Mouse (Mus musculus) hindbrain, embryonic 13.5 days (tissue): ENCODE measurements around the gene Xrn1. TPM values are rescaled to one million over a fixed set of nuclear protein-coding genes. Genes with fewer than 3 reads are reported as not detected.

Experiments
- ATAC-seq: fragments of 200-750 bp; cut with Nextera tagmentation; 2 replicates; pipeline ENCODE4 v1.8.0; 2017; ENCODE audit warnings: moderate TSS enrichment; ENCODE audit not compliant: low FRiP score
- H3K27ac ChIP-seq: fragments of 300-500 bp; sonication (generic); 2 replicates; pipeline ENCODE4 v1.5.1; 2015; ENCODE audit warnings: inconsistent platforms, mild to moderate bottlenecking, moderate library complexity
- H3K27me3 ChIP-seq: fragments of 300-500 bp; sonication (generic); 2 replicates; pipeline ENCODE4 v1.6.1; 2015; ENCODE audit warnings: mild to moderate bottlenecking, inconsistent platforms
- H3K36me3 ChIP-seq: fragments of 300-500 bp; sonication (generic); 2 replicates; pipeline ENCODE4 v1.6.1; 2015; ENCODE audit warnings: mild to moderate bottlenecking, inconsistent platforms
- H3K4me1 ChIP-seq: fragments of 300-500 bp; sonication (generic); replicated peaks from 2 replicates; pipeline ENCODE4 v1.6.1; 2015; ENCODE audit warnings: inconsistent platforms
- H3K4me2 ChIP-seq: fragments of 300-500 bp; sonication (generic); 2 replicates; pipeline ENCODE4 v1.6.1; 2015; ENCODE audit warnings: inconsistent platforms, mild to moderate bottlenecking, moderate library complexity
- H3K4me3 ChIP-seq: fragments of 300-500 bp; sonication (generic); 2 replicates; pipeline ENCODE4 v1.5.1; 2015; ENCODE audit warnings: mild to moderate bottlenecking, inconsistent platforms
- H3K9ac ChIP-seq: fragments of 300-500 bp; sonication (generic); 2 replicates; pipeline ENCODE4 v1.6.1; 2015; ENCODE audit warnings: mild to moderate bottlenecking, inconsistent platforms
- H3K9me3 ChIP-seq: fragments of 300-500 bp; sonication (generic); 2 replicates; pipeline ENCODE4 v1.6.1; 2016; ENCODE audit warnings: inconsistent platforms
- WGBS: fragments of 180-500 bp; shearing (Covaris S2); methylation state at CpG from one replicate; pipeline ENCODE4 v1.1.7; 2015; 5-methylcytosine and 5-hydroxymethylcytosine counted together
- polyA plus RNA-seq: library from polyadenylated mRNA; unstranded; fragments of >200 nt; fragmentation: Nextera tagmentation; extraction: Ambion mirVana; gene quantifications from 2 replicates; pipeline ENCODE4 v1.2.1, GENCODE M21; 2015

The Xrn1 gene
- polyA plus RNA-seq, 1 experiment from 2014 or later, result 19.8 TPM

- 90% methylated on average over 8 of the region's 8 CpGs for WGBS
- Histone ChIP-seq H3K4me1 (no peaks in the 10 kb centered on the region), H3K27me3 (no peaks in the 10 kb centered on the region), H3K4me3 (no peak overlapping the region), H3K4me2 (no peak overlapping the region), H3K36me3 (no peaks in the 10 kb centered on the region), H3K9ac (no peak overlapping the region), H3K9me3 (peaks cover 19% of the 10 kb centered on the region), H3K27ac (no peak overlapping the region)
- no peak for ATAC-seq
Measured at GRCm38 (mm10) chr9:96102846-96103245, 148.3 kb downstream of the Xrn1 start.

Other genes starting within 250 kb of the Xrn1 start
- gene Trpc1, start 204.4 kb upstream of the Xrn1 start, polyA plus RNA-seq, result 6.4 and 6.8 TPM in 2 replicates
- gene Pls1, start 109.4 kb upstream of the Xrn1 start, polyA plus RNA-seq, result 3.3 and 3.7 TPM in 2 replicates
- gene Atr, start 97.2 kb upstream of the Xrn1 start, polyA plus RNA-seq, result 14.0 and 15.0 TPM in 2 replicates
- gene Gk5, start 164.6 kb downstream of the Xrn1 start, polyA plus RNA-seq, result 2.7 and 2.9 TPM in 2 replicates
- 30.8 and 33.3 TPM in 2 replicates for gene Tfdp2, start 241.5 kb downstream of the Xrn1 start, polyA plus RNA-seq